17 mouse cellular contexts compared by ENCODE assay signal in genomic region chr10:90151510-90151909, GRCm38 (mm10).
DNase-seq lines count a peak whose midpoint lies in the region; ATAC-seq and TF ChIP-seq lines count a peak whose summit lies in the region.
"Had no signal": no experiment of that assay in that cellular context is flagged by ENCODE, and none has a peak within 500 bp of the region (broad histone marks: within the 10 kb centered on the region; RNA-seq: fewer than 3 reads in every experiment).

No protein-coding gene starts in this region.

- no peaks in the 10 kb centered on the region for H3K36me3 ChIP-seq in hindbrain, postnatal 0 days (ENCODE audit: insufficient read depth, low read length)
- no peaks in the 10 kb centered on the region for H3K36me3 ChIP-seq in hindbrain, embryonic 11.5 days (ENCODE audit: control insufficient read depth, insufficient read depth, low read length)
- H3K36me3 ChIP-seq in midbrain, embryonic 14.5 days (ENCODE audit: control insufficient read depth, insufficient read depth, low read length), result no peaks in the 10 kb centered on the region
- H3K36me3 ChIP-seq in midbrain, embryonic 16.5 days (ENCODE audit: control insufficient read depth, insufficient read depth, low read length), result no peaks in the 10 kb centered on the region
- H3K36me3 ChIP-seq in stomach, postnatal 0 days (ENCODE audit: control insufficient read depth, insufficient read depth, low read length), result no peaks in the 10 kb centered on the region
- H3K36me3 ChIP-seq: forebrain, embryonic 10.5 days; kidney, embryonic 15.5 days; limb, embryonic 10.5 days had no signal

- 0 out of 2 replicates have a peak, but pooled peaks cover 3% of the 10 kb centered on the region for H3K9me3 ChIP-seq in hindbrain, postnatal 0 days (ENCODE audit: low read length)
- no peaks in the 10 kb centered on the region for H3K9me3 ChIP-seq in hindbrain, embryonic 11.5 days (ENCODE audit: control insufficient read depth, low read length)
- peaks cover 7% of the 10 kb centered on the region; the same call in 1 of the 2 replicates for H3K9me3 ChIP-seq in midbrain, embryonic 14.5 days (ENCODE audit: control insufficient read depth, low read length)
- peaks cover 3% of the 10 kb centered on the region; the same call in 1 of the 2 replicates for H3K9me3 ChIP-seq in midbrain, embryonic 16.5 days (replicated peaks; ENCODE audit: control insufficient read depth, low read length, poor library complexity, severe bottlenecking)
- no peaks in the 10 kb centered on the region for H3K9me3 ChIP-seq in stomach, postnatal 0 days (ENCODE audit: control insufficient read depth, low read length)
- H3K9me3 ChIP-seq: limb, embryonic 10.5 days had no signal

- no peak for TF ChIP-seq EP300 in stomach, postnatal 0 days (optimal IDR thresholded peaks at IDR 0.05)

- ATAC-seq in hindbrain, postnatal 0 days, result no peak
- no peak for ATAC-seq in hindbrain, embryonic 11.5 days (ENCODE audit: low FRiP score)
- ATAC-seq in midbrain, embryonic 14.5 days (ENCODE audit: low FRiP score, low TSS enrichment), result no peak
- no peak for ATAC-seq in midbrain, embryonic 16.5 days
- ATAC-seq in stomach, postnatal 0 days (ENCODE audit: low FRiP score, low TSS enrichment), result no peak
- ATAC-seq: inflammation-experienced regulatory T-cells, adult 6 months had no signal

- no peak overlapping the region for H3K9ac ChIP-seq in hindbrain, postnatal 0 days (replicated peaks; ENCODE audit: low read length)
- no peak overlapping the region for H3K9ac ChIP-seq in hindbrain, embryonic 11.5 days (ENCODE audit: low read depth, low read length)
- no peak overlapping the region for H3K9ac ChIP-seq in midbrain, embryonic 14.5 days (replicated peaks; ENCODE audit: low read length)
- H3K9ac ChIP-seq in midbrain, embryonic 16.5 days (ENCODE audit: low read depth, low read length), result no peak overlapping the region
- H3K9ac ChIP-seq in stomach, postnatal 0 days (ENCODE audit: low read length), result no peak overlapping the region
- H3K9ac ChIP-seq: kidney, embryonic 15.5 days had no signal

- no peak overlapping the region for H3K4me3 ChIP-seq in hindbrain, postnatal 0 days (ENCODE audit: low read length)
- H3K4me3 ChIP-seq in hindbrain, embryonic 11.5 days (ENCODE audit: low read depth, low read length), result no peak overlapping the region
- H3K4me3 ChIP-seq in midbrain, embryonic 14.5 days (replicated peaks; ENCODE audit: low read depth, low read length), result no peak overlapping the region
- H3K4me3 ChIP-seq in midbrain, embryonic 16.5 days (ENCODE audit: low read depth, low read length), result no peak overlapping the region
- H3K4me3 ChIP-seq in stomach, postnatal 0 days (ENCODE audit: low read depth, low read length), result no peak overlapping the region
- H3K4me3 ChIP-seq: forebrain, embryonic 10.5 days; kidney, embryonic 15.5 days; limb, embryonic 10.5 days had no signal

- no peak overlapping the region for H3K27ac ChIP-seq in hindbrain, postnatal 0 days
- H3K27ac ChIP-seq in hindbrain, embryonic 11.5 days (ENCODE audit: low read depth, low read length), result no peak overlapping the region
- H3K27ac ChIP-seq in midbrain, embryonic 14.5 days (replicated peaks; ENCODE audit: low read depth, low read length), result no peak overlapping the region
- no peak overlapping the region for H3K27ac ChIP-seq in midbrain, embryonic 16.5 days (ENCODE audit: low read length)
- no peak overlapping the region for H3K27ac ChIP-seq in stomach, postnatal 0 days (replicated peaks)
- H3K27ac ChIP-seq: forebrain, embryonic 10.5 days; kidney, embryonic 15.5 days; limb, embryonic 10.5 days had no signal

- H3K4me1 ChIP-seq in hindbrain, postnatal 0 days (ENCODE audit: insufficient read depth, low read length), result no peaks in the 10 kb centered on the region
- H3K4me1 ChIP-seq in hindbrain, embryonic 11.5 days (replicated peaks; ENCODE audit: control insufficient read depth, insufficient read depth, low read length), result no peaks in the 10 kb centered on the region
- H3K4me1 ChIP-seq in midbrain, embryonic 14.5 days (ENCODE audit: control insufficient read depth, insufficient read depth, low read length), result no peaks in the 10 kb centered on the region
- no peaks in the 10 kb centered on the region for H3K4me1 ChIP-seq in midbrain, embryonic 16.5 days (ENCODE audit: control insufficient read depth, insufficient read depth, low read length)
- H3K4me1 ChIP-seq in stomach, postnatal 0 days (replicated peaks; ENCODE audit: control insufficient read depth, insufficient read depth), result no peaks in the 10 kb centered on the region
- H3K4me1 ChIP-seq: forebrain, embryonic 10.5 days; kidney, embryonic 15.5 days; limb, embryonic 10.5 days had no signal

- TF ChIP-seq CTCF in hindbrain, postnatal 0 days (IDR thresholded peaks at IDR 0.05; ENCODE audit: low read depth), result peak; percentile 52
- peak; percentile 34; the same call in 1 of the 2 replicates for TF ChIP-seq CTCF in stomach, postnatal 0 days (IDR thresholded peaks at IDR 0.05; ENCODE audit: low read depth)

- no peak overlapping the region for H3K4me2 ChIP-seq in hindbrain, postnatal 0 days (ENCODE audit: low read depth, low read length)
- no peak overlapping the region for H3K4me2 ChIP-seq in hindbrain, embryonic 11.5 days (replicated peaks; ENCODE audit: low read depth, low read length)
- no peak overlapping the region for H3K4me2 ChIP-seq in midbrain, embryonic 14.5 days (ENCODE audit: low read length)
- H3K4me2 ChIP-seq in midbrain, embryonic 16.5 days (ENCODE audit: low read length), result no peak overlapping the region
- H3K4me2 ChIP-seq in stomach, postnatal 0 days (replicated peaks; ENCODE audit: low read depth), result no peak overlapping the region
- H3K4me2 ChIP-seq: kidney, embryonic 15.5 days had no signal

- H3K27me3 ChIP-seq in hindbrain, postnatal 0 days (ENCODE audit: insufficient read depth, low read length), result no peaks in the 10 kb centered on the region
- no peaks in the 10 kb centered on the region for H3K27me3 ChIP-seq in hindbrain, embryonic 11.5 days (ENCODE audit: control insufficient read depth, insufficient read depth, low read length)
- no peaks in the 10 kb centered on the region for H3K27me3 ChIP-seq in midbrain, embryonic 14.5 days (ENCODE audit: control insufficient read depth, insufficient read depth, low read length)
- H3K27me3 ChIP-seq in midbrain, embryonic 16.5 days (ENCODE audit: control insufficient read depth, insufficient read depth, low read depth, low read length), result no peaks in the 10 kb centered on the region
- no peaks in the 10 kb centered on the region for H3K27me3 ChIP-seq in stomach, postnatal 0 days (ENCODE audit: control insufficient read depth, insufficient read depth, low read length)
- H3K27me3 ChIP-seq: kidney, embryonic 15.5 days had no signal

- peak; percentile 3 for DNase-seq in embryo, embryonic 11 days
- no peak for DNase-seq in embryo, embryonic 9.5 days (ENCODE audit: extremely low spot score)
- peak; percentile 26 for DNase-seq in hindbrain, postnatal 0 days (ENCODE audit: low spot score)
- DNase-seq in hindbrain, embryonic 11.5 days (ENCODE audit: low spot score), result no peak
- DNase-seq in midbrain, embryonic 14.5 days, result peak; percentile 61
- DNase-seq in stomach, postnatal 0 days (ENCODE audit: low spot score), result no peak
- DNase-seq in right cerebral cortex, adult 2 months (ENCODE audit: low spot score in 2 of 2), result no peak
- DNase-seq: adrenal gland, postnatal 36 days; gastrocnemius, postnatal 25 days; lung, adult 18-20 months; spleen, adult 18-20 months; thymus, postnatal 36 days had no signal

Comparison
In these comparisons a context has a peak if more than half of its experiments do, and no peak if none do; other contexts are left out.
1. DNase-seq: peak in embryo, embryonic 11 days (single experiment), hindbrain, postnatal 0 days (single experiment) and midbrain, embryonic 14.5 days (single experiment); none in embryo, embryonic 9.5 days (single experiment), hindbrain, embryonic 11.5 days (single experiment), stomach, postnatal 0 days (single experiment) and right cerebral cortex, adult 2 months (0 of 2).